Comparison of ENCODE assay signal across 24 mouse cellular contexts in genomic region chr12:41054006-41054791, GRCm38 (mm10). TPM values are rescaled to one million over a fixed set of nuclear protein-coding genes. Genes with fewer than 3 reads are reported as not detected.
A peak's percentile ranks its signal among the peaks of the same experiment; 100 is the strongest.
DNase-seq lines count a peak whose midpoint lies in the region; ATAC-seq lines count a peak whose summit lies in the region.
"Had no signal": no experiment of that assay in that cellular context is flagged by ENCODE, and none has a peak within 500 bp of the region (broad histone marks: within the 10 kb centered on the region; RNA-seq: fewer than 3 reads in every experiment).

No protein-coding gene starts in this region.

- H3K9me3 ChIP-seq in midbrain, embryonic 14.5 days (ENCODE audit: control insufficient read depth, low read length) = no peaks in the 10 kb centered on the region
- H3K9me3 ChIP-seq in midbrain, embryonic 11.5 days (ENCODE audit: control insufficient read depth, low read length) = no peaks in the 10 kb centered on the region
- H3K9me3 ChIP-seq in intestine, embryonic 15.5 days = no peaks in the 10 kb centered on the region
- H3K9me3 ChIP-seq: embryonic facial prominence, embryonic 15.5 days; heart, embryonic 15.5 days; hindbrain, embryonic 10.5 days; limb, embryonic 12.5 days; neural tube, embryonic 13.5 days; stomach, embryonic 15.5 days had no signal

- ATAC-seq in midbrain, embryonic 14.5 days (ENCODE audit: low FRiP score, low TSS enrichment) = no peak
- ATAC-seq in midbrain, embryonic 11.5 days (ENCODE audit: low FRiP score) = no peak
- no peak for ATAC-seq in intestine, embryonic 15.5 days
- ATAC-seq: intestine, embryonic 16.5 days; lung, postnatal 0 days had no signal

- H3K27me3 ChIP-seq in midbrain, embryonic 14.5 days (ENCODE audit: control insufficient read depth, insufficient read depth, low read length) = no peaks in the 10 kb centered on the region
- H3K27me3 ChIP-seq in midbrain, embryonic 11.5 days (ENCODE audit: control insufficient read depth, insufficient read depth, low read length) = no peaks in the 10 kb centered on the region
- H3K27me3 ChIP-seq in intestine, embryonic 15.5 days (replicated peaks) = no peaks in the 10 kb centered on the region
- H3K27me3 ChIP-seq: embryonic facial prominence, embryonic 15.5 days; heart, embryonic 15.5 days; limb, embryonic 12.5 days; neural tube, embryonic 13.5 days; stomach, embryonic 15.5 days had no signal

- DNase-seq in adrenal gland, postnatal 25 days = peak; percentile 3
- DNase-seq in adrenal gland, adult (ENCODE audit: inconsistent age in 2 of 2, low spot score in 1 of 2) = no peak
- DNase-seq in midbrain, embryonic 14.5 days = peak; percentile 3
- DNase-seq in midbrain, embryonic 11.5 days (ENCODE audit: low spot score, missing footprints) = no peak
- peak; percentile 74 for DNase-seq in cerebellum, adult 18-20 months
- peak; percentile 60 to 66 for DNase-seq in cerebellum, postnatal 36 days
- no peak for DNase-seq in heart, postnatal 4 days
- DNase-seq: gastrocnemius, postnatal 10 days; heart, adult 18-20 months; right cerebral cortex, postnatal 14 days; thymus, adult 2 months had no signal

- H3K4me3 ChIP-seq in midbrain, embryonic 14.5 days (replicated peaks; ENCODE audit: low read depth, low read length) = no peak overlapping the region
- no peak overlapping the region for H3K4me3 ChIP-seq in midbrain, embryonic 11.5 days (ENCODE audit: low read depth, low read length)
- no peak overlapping the region for H3K4me3 ChIP-seq in intestine, embryonic 15.5 days (replicated peaks)
- H3K4me3 ChIP-seq: embryonic facial prominence, embryonic 15.5 days; heart, embryonic 15.5 days; hindbrain, embryonic 10.5 days; left cerebral cortex, adult 2 months; limb, embryonic 12.5 days; neural tube, embryonic 13.5 days; stomach, embryonic 15.5 days had no signal

- WGBS in midbrain, embryonic 14.5 days = 78% methylated on average over 11 of the region's 11 CpGs
- WGBS in midbrain, embryonic 11.5 days = 85% methylated on average over 11 of the region's 11 CpGs
- WGBS in intestine, embryonic 15.5 days = 79% methylated on average over 11 of the region's 11 CpGs

- H3K9ac ChIP-seq in midbrain, embryonic 14.5 days (replicated peaks; ENCODE audit: low read length) = no peak overlapping the region
- no peak overlapping the region for H3K9ac ChIP-seq in midbrain, embryonic 11.5 days (ENCODE audit: low read length)
- no peak overlapping the region for H3K9ac ChIP-seq in intestine, embryonic 15.5 days
- H3K9ac ChIP-seq: embryonic facial prominence, embryonic 15.5 days; heart, embryonic 15.5 days; limb, embryonic 12.5 days; liver, embryonic 14.5 days; neural tube, embryonic 13.5 days; stomach, embryonic 15.5 days had no signal

- H3K36me3 ChIP-seq in midbrain, embryonic 14.5 days (ENCODE audit: control insufficient read depth, insufficient read depth, low read length) = no peaks in the 10 kb centered on the region
- H3K36me3 ChIP-seq in midbrain, embryonic 11.5 days (ENCODE audit: control insufficient read depth, insufficient read depth, low read length) = no peaks in the 10 kb centered on the region
- no peaks in the 10 kb centered on the region for H3K36me3 ChIP-seq in intestine, embryonic 15.5 days
- H3K36me3 ChIP-seq: embryonic facial prominence, embryonic 15.5 days; heart, embryonic 15.5 days; hindbrain, embryonic 10.5 days; limb, embryonic 12.5 days; neural tube, embryonic 13.5 days; stomach, embryonic 15.5 days had no signal

- no peak overlapping the region for H3K4me2 ChIP-seq in midbrain, embryonic 14.5 days (ENCODE audit: low read length)
- no peak overlapping the region for H3K4me2 ChIP-seq in midbrain, embryonic 11.5 days
- H3K4me2 ChIP-seq in intestine, embryonic 15.5 days (replicated peaks) = no peak overlapping the region
- H3K4me2 ChIP-seq: embryonic facial prominence, embryonic 15.5 days; heart, embryonic 15.5 days; limb, embryonic 12.5 days; neural tube, embryonic 13.5 days; stomach, embryonic 15.5 days had no signal

- H3K27ac ChIP-seq in midbrain, embryonic 14.5 days (replicated peaks; ENCODE audit: low read depth, low read length) = no peak overlapping the region
- no peak overlapping the region for H3K27ac ChIP-seq in midbrain, embryonic 11.5 days (ENCODE audit: low read depth, low read length)
- H3K27ac ChIP-seq in intestine, embryonic 15.5 days = no peak overlapping the region
- H3K27ac ChIP-seq: embryonic facial prominence, embryonic 15.5 days; heart, embryonic 15.5 days; hindbrain, embryonic 10.5 days; kidney, postnatal 0 days; left cerebral cortex, adult 2 months; limb, embryonic 12.5 days; liver, embryonic 14.5 days; neural tube, embryonic 13.5 days; stomach, embryonic 15.5 days had no signal

- H3K4me1 ChIP-seq in midbrain, embryonic 14.5 days (ENCODE audit: control insufficient read depth, insufficient read depth, low read length) = no peaks in the 10 kb centered on the region
- no peaks in the 10 kb centered on the region for H3K4me1 ChIP-seq in midbrain, embryonic 11.5 days (ENCODE audit: control insufficient read depth, insufficient read depth, low read length)
- no peaks in the 10 kb centered on the region for H3K4me1 ChIP-seq in intestine, embryonic 15.5 days (replicated peaks)
- H3K4me1 ChIP-seq: embryonic facial prominence, embryonic 15.5 days; heart, embryonic 15.5 days; hindbrain, embryonic 10.5 days; limb, embryonic 12.5 days; neural tube, embryonic 13.5 days; stomach, embryonic 15.5 days had no signal

RNA-seq across cellular contexts. Expression of gene Immp2l, which starts 30.3 kb away (rescaled TPM):
- 14.1 and 14.4 TPM in 2 replicates for total RNA-seq in adrenal gland, postnatal 25 days (2021)
- 5.5 and 7.3 TPM in 2 replicates for polyA plus RNA-seq in midbrain, embryonic 14.5 days (2014; fragmentation: Nextera tagmentation; extraction: Ambion mirVana)
- 9.1 and 10.2 TPM in 2 replicates for polyA plus RNA-seq in midbrain, embryonic 11.5 days (2014; fragmentation: Nextera tagmentation; extraction: Ambion mirVana)
- 26.9 and 27.7 TPM in 2 replicates for polyA plus RNA-seq in intestine, embryonic 15.5 days (2015; fragmentation: Nextera tagmentation; extraction: Ambion mirVana)
- 1 to 10 TPM; 5.2 to 8.1 TPM for total RNA-seq in heart, postnatal 4 days (2021)
- total RNA-seq: monocyte, adult 5-6 weeks had no signal

Comparison
In these comparisons a context has a peak if more than half of its experiments do, and no peak if none do; other contexts are left out.
1. DNase-seq: peak in adrenal gland, postnatal 25 days (single experiment), midbrain, embryonic 14.5 days (single experiment), cerebellum, adult 18-20 months (2 of 2) and cerebellum, postnatal 36 days (2 of 2); none in adrenal gland, adult (0 of 2), midbrain, embryonic 11.5 days (single experiment) and heart, postnatal 4 days (single experiment).